Mouse (Mus musculus) cerebellum, adult 2 months (tissue): Measurements from ENCODE around the gene Sirt6. TPM values are rescaled to one million over a fixed set of nuclear protein-coding genes. Genes with fewer than 3 reads are reported as not detected.

Experiments used
- DNase-seq, 2 experiments: peaks; one replicate each; pipeline ENCODE4 v3.0.0; 2021
- H3K27ac ChIP-seq: fragments of 200-500 bp; 2 replicates; pipeline ENCODE4 v1.5.1; 2012; ENCODE audit warnings: low read length, control low read depth, inconsistent platforms; ENCODE audit not compliant: insufficient read depth
- H3K27me3 ChIP-seq: fragments of 200-500 bp; 2 replicates; pipeline ENCODE4 v1.6.1; 2012; ENCODE audit warnings: inconsistent platforms, mild to moderate bottlenecking, low read length, moderate library complexity; ENCODE audit not compliant: control insufficient read depth, insufficient read depth
- H3K4me1 ChIP-seq: fragments of 200-500 bp; 2 replicates; pipeline ENCODE4 v1.6.1; 2011; ENCODE audit warnings: low read length; ENCODE audit not compliant: control insufficient read depth, insufficient read depth
- H3K4me3 ChIP-seq: fragments of 200-500 bp; replicated peaks from 2 replicates; pipeline ENCODE3; 2011; ENCODE audit warnings: mild to moderate bottlenecking, low read depth, low read length, control low read depth; ENCODE audit not compliant: insufficient read depth
- CTCF ChIP-seq: fragments of 200-500 bp; IDR thresholded peaks from 2 replicates; pipeline ENCODE4 v1.5.1; 2011; ENCODE audit warnings: low read depth, mild to moderate bottlenecking, control low read depth, low read length, moderate library complexity, borderline replicate concordance; ENCODE audit not compliant: insufficient read depth
- POLR2A ChIP-seq: fragments of 200-500 bp; IDR thresholded peaks from 2 replicates; pipeline ENCODE4 v1.6.1; 2011; ENCODE audit warnings: low read length, control low read depth, borderline replicate concordance; ENCODE audit not compliant: insufficient read depth
- WGBS: fragments of 180-500 bp; shearing (Covaris S2); methylation state at CpG from one replicate; pipeline ENCODE4 v1.1.7; 2018; 5-methylcytosine and 5-hydroxymethylcytosine counted together
- polyA plus RNA-seq: library from polyadenylated mRNA; depleted of rRNA; stranded (reverse); fragments of >200 nt; gene quantifications from 2 replicates; pipeline ENCODE4 v1.2.3, GENCODE M21; 2012; rRNA removed

Sirt6 gene
- polyA plus RNA-seq, 1 experiment, result 35.4 TPM

- 11% methylated on average over 9 of the region's 9 CpGs for WGBS
- no peak for DNase-seq
- Histone ChIP-seq H3K4me3 (peak overlapping the region; percentile 84), H3K27me3 (no peaks in the 10 kb centered on the region), H3K4me1 (peaks cover 38% of the 10 kb centered on the region), H3K27ac (peak overlapping the region; percentile 91)
- TF ChIP-seq POLR2A (no peak), CTCF (no peak)
These were observed 55.4 kb downstream of the Sirt6 start for GRCm38 (mm10) chr10:81572133-81572671.

Other genes with a start within 250 kb of the Sirt6 start
- 75.8 and 81.5 TPM in 2 replicates for gene Fzr1, start 249.3 kb downstream of the Sirt6 start, polyA plus RNA-seq
- 87.7 and 93.1 TPM in 2 replicates for gene Dohh, start 243.4 kb downstream of the Sirt6 start, polyA plus RNA-seq
- gene Gm48551, start 243.3 kb downstream of the Sirt6 start, polyA plus RNA-seq, result 10.2 and 10.8 TPM in 2 replicates
- gene Gm48552, start 238.8 kb downstream of the Sirt6 start, polyA plus RNA-seq, result 10.7 and 13.8 TPM in 2 replicates
- gene Smim24, start 234.7 kb downstream of the Sirt6 start, polyA plus RNA-seq, result 1.2 and 1.7 TPM in 2 replicates
- 103 and 108 TPM in 2 replicates for gene Nfic, start 172.2 kb downstream of the Sirt6 start, polyA plus RNA-seq
- 57.3 and 60.6 TPM in 2 replicates for gene Celf5, start 145.1 kb downstream of the Sirt6 start, polyA plus RNA-seq
- gene Ncln, start 131.4 kb downstream of the Sirt6 start, polyA plus RNA-seq, result 112 and 116 TPM in 2 replicates
- gene S1pr4, start 127.7 kb downstream of the Sirt6 start, polyA plus RNA-seq, result 0.67 and 1.1 TPM in 2 replicates
- gene Gna15, start 103.6 kb downstream of the Sirt6 start, polyA plus RNA-seq, result 1.3 and 1.4 TPM in 2 replicates
- gene Gna11, start 82.6 kb downstream of the Sirt6 start, polyA plus RNA-seq, result 105 and 107 TPM in 2 replicates
- gene Aes, start 68.3 kb downstream of the Sirt6 start, polyA plus RNA-seq, result 1,117 and 1,168 TPM in 2 replicates
- 282 and 321 TPM in 2 replicates for gene Tle2, start 53.2 kb downstream of the Sirt6 start, polyA plus RNA-seq
- 8.7 and 9.6 TPM in 2 replicates for gene Tle6, start 26.7 kb downstream of the Sirt6 start, polyA plus RNA-seq
- 3.6 and 3.7 TPM in 2 replicates for gene BC025920, start 21.5 kb downstream of the Sirt6 start, polyA plus RNA-seq
- 121 and 130 TPM in 2 replicates for gene Ankrd24, start 743 bp upstream of the Sirt6 start, polyA plus RNA-seq
- 3.8 and 4.2 TPM in 2 replicates for gene Gm10778, start 21.3 kb upstream of the Sirt6 start, polyA plus RNA-seq
- 4.9 and 6.6 TPM in 2 replicates for gene Zfp433, start 77.0 kb upstream of the Sirt6 start, polyA plus RNA-seq
- 9.7 and 11.5 TPM in 2 replicates for gene Gm3055, start 143.4 kb upstream of the Sirt6 start, polyA plus RNA-seq
- gene Gm4767, start 184.4 kb upstream of the Sirt6 start, polyA plus RNA-seq, result 0.78 and 0.79 TPM in 2 replicates
- gene Gm32687, start 236.1 kb upstream of the Sirt6 start, polyA plus RNA-seq, result 5.7 and 6.1 TPM in 2 replicates